Mouse (Mus musculus) urinary bladder, adult 18-20 months (tissue): ENCODE measurements around the gene Rhot1.
"Not testable (repeated sequence)": the region's sequence is repeated elsewhere in the genome, so short reads cannot be mapped to it uniquely, and the experiment has no call there.

Experiments
- DNase-seq, 2 experiments: peaks; one replicate each; pipeline ENCODE4 v3.0.0; 2022; ENCODE audit warnings: low spot score in 2 of 2, mixed read lengths in 2 of 2

The Rhot1 gene

DNA sequence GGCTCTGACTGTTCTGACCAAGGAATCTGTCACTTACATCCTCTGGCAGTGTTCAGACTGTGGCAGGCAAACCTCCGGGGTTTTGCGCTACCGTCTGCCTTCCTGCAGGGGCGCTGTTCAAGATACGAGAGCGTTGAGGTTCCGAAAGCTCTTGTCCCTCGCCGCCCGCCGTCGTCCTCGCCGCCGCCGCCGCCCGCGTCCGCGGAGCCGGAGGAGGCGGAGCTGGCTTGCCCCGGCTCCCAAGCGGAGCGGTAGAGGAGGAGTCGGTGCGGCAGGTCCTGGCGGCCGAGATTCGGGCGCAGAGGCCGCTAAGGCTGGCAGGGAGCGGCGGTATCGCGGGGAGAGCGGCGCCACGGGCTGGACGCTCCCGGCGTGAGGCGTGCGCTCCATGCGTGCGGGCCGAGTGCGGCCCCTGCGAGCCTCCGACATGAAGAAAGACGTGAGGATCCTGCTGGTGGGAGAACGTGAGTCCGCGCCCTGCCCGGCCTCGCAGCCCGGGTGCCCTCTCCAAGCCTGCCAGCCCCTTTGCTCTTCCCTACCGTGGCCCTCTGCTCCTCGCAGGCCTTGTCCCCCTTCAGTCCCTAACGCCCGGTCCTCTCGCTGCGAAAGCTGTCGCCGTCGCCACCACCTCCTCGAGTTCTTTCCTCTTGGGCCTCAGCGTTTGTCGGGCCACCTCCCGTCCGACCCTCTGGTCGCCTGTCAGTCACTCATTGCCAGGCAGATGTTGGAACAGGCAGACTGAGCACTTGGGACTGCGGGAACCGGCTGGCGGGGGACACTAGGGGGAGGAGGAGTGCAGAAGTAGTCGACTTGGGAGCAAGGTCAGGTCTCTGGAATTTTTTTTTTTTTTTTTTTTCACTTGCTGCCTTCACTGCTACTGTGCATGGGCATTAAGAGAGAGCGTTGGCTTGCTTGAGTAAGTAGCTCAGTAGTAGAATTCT, at the start of gene Rhot1:
Gene Rhot1 (plus strand): TSS at position 160 of the 941 bp plus-strand sequence.
- peak; percentile 92 to 95 for DNase-seq

DNA sequence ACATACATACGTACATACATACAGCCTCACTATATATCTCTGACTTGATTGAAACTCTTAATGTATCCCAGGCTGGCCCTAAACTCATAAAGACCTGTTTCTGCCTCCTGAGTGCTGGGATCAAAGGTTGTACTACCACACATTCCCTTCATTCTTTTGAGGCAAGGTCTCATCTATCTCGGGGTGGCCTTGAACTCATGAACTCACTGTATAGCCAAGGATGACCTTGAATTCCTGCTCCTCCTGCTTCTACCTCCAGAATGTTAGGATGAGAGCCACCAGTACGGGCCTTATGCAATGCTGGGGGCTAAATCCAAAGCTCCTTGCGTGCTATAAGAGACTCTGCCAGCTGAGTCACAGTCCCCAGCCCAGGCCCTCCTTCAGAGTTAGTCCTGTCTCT, 47.8 kb upstream of the Rhot1 start:
- no peak for DNase-seq

DNA sequence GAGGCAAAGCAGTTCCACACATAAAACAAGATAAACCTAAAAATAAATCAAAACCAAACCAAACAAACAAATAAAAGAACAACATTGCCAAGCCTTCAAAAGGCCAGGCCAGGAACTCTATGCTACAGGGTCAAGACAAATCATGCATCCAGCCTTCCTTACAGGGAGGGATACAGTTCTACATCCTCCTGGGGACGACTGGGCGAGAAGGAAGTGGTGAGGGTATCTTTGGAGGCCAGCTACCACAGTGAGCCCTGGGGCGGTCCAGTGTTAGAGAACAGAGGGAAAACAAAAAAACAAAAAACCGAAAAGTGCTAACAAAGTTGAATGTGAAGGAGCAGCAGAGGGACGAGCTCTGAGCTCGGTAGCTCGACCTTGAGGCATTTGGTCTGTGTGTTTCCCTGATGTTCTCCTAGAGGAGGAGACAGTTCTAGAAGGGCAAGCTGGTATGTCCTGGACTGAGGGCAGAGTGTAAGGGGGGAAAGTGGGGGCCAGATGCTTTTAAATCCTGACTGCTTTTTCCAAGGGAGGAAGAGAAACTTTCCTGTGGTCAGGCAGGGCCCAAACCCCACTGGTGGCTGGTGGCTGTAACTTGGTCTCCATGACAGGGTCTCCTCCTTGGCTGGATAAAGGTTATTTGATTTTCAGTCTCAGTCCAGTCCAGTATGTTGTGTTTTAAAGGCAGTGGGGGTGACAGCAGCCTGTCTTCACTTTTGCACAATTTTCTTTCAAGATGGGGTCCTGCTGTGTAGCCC, 45.3 kb upstream of the Rhot1 start:
- no peak for DNase-seq

DNA sequence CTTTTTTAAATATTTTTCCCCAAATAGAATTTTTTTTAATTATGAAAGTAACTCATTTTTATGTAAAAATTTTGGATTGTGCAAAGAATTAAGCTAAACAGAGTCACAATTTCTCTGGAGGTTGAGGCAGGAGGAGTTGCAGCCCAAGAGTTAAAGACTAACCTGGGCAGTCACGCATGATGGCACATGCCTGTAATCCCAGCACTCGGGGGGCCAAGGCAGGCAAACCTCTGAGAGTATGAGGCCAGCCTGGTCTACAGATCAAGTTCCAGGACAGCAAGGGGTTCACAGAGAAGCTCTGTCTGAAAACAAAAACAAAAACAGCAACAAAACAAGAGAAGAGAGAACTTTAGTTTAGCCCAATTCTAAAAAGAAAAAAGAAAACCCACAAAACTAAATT, 44.6 kb upstream of the Rhot1 start:
- DNase-seq = no peak

DNA sequence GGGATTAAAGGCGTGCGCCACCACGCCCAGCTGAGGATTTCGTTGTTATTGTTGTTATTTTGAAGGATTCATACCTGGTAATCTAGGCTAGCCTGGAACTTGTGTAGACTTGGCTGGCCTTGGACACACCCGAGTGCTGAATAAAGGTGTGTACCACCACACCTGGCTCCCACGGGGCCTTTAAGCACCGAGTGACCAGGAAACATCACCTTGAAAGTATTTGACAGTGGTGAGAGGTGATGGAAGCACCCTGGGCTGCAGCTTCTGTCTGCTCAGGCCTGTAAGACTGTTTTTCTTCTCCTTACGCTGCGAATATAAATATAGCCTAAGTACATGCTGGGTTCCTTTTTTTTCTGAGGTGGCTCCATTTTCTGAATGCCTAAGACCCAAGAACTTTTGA, 40.7 kb upstream of the Rhot1 start:
- DNase-seq = no peak

DNA sequence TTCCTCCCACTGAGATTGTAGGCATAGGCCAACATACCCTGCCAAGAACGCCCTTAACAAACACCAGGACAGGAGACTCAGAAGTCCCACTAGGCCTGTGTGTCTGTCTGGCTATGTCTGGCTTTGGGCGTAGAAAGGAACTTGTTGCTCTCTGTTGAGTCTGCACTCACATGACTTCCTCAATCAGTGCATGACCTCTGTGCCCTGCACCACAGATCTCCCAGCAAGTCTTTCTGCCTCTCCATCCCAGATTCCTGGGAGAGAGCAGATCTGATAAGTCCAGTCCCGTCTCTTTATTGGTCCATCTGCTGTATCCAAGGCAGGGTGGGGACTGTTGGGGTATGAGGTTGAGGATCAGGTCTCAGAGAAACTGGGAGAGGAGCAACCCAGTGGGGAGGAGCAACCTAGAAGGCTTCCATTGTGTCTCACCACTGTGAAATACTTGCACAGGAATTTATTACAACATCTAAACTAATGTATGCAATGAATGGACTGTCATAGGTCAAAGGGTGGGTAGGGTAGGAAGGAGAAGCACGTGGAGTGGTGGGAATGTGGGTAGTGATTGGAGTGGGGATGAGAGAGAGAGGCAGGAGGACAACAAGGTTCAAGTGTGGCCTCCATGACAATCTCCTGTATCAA, 40.1 kb upstream of the Rhot1 start:
- DNase-seq = no peak

DNA sequence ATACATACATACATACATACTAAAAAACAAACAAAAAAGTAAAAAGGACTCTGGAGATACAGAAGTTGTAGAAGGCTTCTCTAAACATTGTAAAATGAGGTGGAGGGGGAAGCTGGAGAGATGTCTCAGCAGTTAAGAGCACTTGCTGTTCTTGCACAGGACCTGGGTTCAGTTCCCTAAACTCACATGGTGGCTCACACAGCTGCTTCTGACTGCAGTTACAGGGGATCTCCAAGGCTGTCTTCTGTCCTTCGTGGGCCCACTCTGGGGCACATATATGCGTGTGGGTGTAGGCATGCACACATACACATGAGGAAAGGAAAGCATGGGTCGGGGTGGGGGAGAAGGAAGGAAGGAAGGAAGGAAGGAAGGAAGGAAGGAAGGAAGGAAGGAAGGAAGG, 39.2 kb upstream of the Rhot1 start:
- no peak for DNase-seq

DNA sequence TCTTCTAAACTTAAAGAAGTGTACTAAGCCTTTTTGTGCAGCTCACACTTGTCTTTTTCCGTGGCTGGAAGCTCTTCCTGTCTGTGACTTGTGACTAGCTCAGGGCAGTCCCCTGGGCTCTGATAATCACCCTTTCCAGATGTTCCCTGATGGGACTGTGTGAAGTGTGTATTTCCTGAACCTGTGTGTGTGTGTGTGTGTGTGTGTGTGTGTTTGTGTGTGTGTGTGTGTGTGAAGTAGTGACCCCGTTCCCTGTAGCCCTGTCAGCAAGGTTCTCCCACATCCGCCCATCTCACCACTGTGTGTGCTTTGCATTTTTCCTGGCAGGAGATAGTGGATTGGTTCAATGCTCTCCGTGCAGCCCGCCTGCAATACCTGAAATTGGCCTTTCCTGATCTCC, 38.5 kb upstream of the Rhot1 start:
- no peak for DNase-seq

DNA sequence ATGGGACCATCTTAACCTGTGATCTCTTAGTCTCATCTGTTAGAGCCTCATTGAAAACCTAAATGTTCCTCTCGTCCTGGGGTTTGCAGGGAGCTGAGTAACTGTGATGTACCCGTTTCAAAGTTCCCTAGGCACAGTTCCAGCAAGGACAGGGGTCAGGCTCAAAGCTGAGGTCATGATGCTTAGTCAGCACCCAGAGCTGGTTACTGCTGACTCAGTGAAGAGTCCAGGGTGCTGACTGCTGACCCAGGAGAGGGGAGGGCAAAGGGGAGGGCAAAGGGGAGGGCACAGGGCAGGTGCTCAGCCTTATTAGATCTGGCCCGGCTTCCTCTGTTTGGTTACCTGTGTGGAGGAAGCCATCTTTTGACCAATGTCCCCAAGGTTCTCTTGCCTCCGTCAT, 36.9 kb upstream of the Rhot1 start:
- no peak for DNase-seq

DNA sequence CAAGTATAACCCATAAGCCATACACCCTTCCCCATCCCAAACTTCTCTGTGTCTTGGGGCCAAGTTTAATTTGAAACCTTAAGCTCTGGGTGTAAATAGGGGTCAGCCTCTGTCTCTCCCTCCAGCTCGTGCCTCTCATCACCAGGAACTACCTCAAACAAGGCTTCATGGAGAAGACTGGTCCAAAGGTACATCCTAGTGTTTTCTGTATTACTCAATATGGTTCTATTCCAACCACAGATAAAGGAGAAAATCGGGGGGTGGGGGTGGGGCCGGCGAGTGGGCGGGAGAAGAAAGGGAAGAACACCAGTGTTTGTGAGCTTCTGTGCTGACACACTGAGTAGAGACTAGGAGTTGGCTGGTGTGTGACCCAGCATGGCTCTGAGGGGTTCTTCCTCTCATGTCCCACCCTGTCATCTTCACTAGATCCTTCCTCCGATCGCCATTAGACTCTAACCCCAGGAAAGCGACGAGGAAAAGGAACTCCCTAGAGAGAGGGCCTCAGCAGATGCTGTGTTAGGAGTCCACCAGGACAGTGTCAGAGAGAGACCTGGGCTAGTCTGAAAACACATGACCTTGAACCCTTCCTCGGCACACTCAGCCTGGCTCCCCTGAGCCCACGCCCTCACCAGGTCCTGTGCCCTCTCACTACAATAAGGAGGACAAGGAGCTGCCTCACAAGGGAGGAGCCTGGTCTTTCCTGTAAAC, 34.7 kb upstream of the Rhot1 start:
- no peak for DNase-seq

DNA sequence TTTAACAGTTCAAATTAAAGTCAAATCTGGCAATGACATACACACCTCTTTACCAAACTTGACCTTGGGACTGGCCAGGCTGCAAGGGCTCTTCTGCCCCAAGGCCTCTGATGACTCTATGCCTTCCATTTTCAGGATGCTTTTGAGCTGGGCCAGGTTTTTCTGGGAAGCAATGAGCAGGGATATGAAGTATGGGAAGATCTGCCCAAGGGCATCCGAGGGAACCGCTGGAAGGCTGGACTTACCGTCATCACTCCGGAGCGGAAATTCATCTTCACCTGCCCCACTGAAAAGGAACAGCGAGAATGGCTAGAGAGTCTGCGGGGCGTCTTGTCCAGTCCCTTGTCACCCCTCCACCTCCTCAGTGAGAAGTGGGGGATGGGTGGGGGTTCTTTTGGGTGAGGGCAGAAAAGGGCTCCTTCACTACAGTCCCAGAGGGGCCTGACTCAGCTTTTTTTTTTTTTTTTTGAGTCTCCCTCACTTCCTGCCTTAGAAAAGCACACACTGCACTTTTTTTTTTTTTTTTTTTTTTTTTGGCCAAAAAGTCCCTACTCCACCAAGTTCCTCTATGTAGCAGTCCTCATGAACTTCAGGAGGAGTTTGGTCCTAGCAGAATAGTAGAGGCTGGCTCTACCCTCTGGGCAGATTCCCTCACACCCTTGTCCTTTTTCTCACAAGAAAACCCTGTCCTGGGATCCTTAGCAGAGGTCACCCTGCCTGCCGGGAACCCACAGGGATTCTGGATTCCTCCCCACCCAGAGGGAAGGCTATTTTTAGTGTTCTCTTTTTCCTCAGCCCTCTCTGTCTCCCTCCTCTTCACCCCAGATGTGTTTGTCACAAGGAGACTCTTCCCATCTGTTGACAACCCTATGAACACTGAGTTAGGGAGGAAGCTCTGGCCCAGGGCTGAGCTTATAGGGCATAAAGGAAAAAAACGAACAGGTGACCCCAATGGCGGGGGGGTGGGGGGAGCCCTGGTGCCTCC, 31.6 kb upstream of the Rhot1 start:
- DNase-seq = no peak

DNA sequence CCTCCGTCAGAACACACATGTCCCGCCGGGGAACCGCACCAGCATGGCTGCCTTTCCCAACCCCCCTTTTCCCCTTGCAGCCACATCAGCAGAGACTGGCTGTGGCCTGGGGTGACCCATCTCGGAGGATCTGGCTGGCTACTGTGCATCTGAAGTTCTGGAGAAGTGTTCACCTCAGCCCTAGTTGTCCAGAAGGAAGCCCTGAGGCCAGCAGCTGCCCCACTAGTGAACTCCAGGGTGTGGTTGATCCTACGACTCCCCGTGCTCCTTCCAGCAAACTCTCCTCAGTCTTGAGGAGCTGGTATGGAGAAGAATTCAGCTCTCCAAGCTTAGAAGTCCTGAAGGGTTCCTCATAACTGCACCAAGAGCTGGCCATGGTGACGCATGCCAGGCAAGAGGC, 30.5 kb upstream of the Rhot1 start:
- DNase-seq = no peak

DNA sequence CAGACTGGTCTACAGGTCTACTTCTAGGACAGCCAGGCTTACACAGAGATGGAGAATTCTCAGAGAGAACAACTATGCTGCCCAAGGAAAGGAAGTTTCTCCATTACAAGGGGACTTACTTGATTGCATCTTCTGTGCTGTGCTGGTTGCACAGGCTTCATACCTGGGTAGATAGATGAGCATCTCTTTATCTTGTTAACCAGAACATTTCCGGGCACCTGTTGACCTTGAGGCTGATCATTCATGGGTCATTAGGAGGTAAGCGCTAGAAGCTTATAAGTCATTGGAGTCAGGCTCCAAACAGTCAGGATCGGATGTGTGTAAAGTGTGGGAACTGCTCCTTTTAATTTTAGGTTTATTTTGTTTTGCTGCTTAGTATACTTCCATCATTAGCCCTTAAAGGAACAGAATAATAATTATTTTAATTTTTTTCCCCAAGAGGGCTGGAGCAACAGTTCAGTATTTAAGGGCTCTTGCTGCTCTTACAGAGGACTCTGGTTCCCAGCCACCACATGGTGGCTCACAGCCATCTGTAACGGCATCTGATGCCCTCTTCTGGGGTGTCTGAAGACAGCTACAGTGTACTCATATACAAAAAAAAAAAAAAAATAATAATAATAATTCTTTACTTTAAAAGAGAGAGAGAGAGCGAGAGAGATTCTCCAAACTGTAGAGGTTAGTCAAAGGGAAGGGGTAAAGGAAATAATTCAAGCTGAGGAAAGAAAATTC, 27.6 kb upstream of the Rhot1 start:
- DNase-seq = no peak

DNA sequence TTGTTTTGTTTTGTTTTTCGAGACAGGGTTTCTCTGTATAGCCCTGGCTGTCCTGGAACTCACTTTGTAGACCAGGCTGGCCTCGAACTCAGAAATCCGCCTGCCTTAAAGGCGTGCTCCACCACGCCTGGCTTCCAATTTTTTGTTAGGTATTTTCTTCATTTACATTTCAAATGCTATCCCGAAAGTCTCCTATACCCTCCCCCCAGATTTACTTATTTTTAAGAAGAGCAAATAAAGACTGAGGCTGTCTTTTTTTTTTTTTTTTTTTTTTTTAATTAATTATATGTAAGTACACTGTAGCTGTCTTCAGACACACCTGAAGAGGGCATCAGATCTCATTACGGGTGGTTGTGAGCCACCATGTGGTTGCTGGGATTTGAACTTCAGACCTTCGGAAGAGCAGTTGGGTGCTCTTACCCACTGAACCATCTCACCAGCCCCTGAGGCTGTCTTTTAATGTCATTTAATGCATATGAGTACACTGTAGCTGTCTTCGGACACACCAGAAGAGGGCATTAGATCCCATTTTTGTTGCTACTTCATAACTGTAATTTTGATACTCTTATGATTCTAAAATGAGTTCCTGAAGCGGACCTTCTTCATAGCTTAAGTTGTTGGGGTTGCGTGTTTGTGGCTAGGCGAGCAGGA, 25.6 kb upstream of the Rhot1 start:
- not testable (repeated sequence) for DNase-seq

DNA sequence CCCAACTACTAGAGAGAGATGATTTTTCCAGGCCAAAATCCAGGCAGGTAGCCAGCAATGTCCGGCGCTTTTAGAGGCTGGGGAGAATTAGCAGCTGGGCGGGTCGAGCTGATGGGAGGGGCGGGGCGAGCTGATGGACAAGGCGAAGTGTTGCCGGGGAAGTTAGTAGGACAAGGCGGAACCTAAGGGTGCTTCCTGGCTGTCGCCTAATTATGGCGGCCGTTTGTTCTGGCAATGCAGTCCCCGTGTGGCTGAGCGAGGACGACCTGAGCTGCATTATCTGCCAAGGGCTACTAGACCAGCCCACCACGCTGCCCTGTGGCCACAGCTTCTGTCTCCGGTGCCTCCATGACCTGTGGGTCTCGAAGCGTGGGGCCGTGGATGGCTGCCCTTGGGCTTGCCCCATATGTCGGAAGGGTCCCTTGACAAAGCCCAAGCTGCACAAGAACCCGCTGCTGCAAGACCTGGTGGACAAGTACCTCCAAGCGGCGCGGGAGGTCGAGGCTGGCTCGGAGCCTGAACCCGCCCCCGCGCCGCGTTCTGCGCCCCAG, 25.0 kb upstream of the Rhot1 start, which contains the start of gene Rnf135:
Gene Rnf135 (plus strand): TSS at position 147 of the 551 bp plus-strand sequence.
- DNase-seq = peak; percentile 88 to 90

DNA sequence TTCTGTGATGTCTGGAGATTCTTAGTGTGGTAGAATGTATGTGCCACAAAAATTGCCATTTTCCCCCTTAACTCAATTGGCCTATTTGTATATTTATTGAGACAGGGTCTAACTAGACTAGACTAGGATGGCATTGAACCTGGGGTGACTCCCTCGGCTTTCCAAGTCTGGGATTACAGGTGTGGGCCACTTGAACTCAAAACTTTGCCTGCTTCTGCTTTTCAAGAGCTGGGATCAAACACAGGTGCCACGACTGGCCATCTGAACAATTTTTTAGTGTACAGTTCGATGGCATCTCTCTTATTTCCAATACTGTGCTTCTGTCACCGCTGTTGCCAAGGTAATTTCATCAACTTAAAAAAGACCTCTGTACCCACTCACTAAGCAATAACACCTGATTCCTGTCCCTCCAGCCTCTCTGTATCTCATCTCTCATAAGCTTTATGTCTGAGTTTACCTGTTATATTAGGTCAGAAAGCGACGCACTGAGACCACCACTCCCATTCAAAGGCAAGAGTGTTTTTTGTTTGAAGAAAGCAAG, 24.2 kb upstream of the Rhot1 start:
- DNase-seq = no peak

DNA sequence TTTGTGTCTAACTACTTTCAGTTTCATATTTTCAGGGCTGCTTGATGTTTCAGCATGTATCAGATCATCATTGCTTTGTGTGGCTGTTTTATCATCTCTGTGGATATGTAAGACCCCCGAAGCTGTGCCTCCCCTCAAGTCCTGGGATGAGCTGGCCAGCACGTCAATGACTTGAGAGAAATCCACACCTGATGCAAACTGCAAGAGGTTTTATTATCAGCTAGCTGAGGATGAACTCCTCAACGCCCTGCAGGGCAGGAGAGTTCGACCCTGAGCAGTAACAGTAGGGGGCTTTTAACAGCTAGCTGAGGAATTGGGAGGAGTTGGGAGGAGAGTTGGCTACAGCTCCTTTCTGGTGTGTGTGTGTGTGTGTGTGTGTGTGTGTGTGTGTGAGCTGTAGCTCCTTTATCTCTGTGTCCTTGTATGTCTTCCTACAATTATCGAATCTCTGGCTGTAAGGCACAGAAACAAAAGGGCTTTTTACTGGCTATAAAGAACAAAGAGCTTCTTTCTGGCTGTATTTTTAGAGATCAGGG, 23.3 kb upstream of the Rhot1 start:
- not testable (repeated sequence) for DNase-seq

DNA sequence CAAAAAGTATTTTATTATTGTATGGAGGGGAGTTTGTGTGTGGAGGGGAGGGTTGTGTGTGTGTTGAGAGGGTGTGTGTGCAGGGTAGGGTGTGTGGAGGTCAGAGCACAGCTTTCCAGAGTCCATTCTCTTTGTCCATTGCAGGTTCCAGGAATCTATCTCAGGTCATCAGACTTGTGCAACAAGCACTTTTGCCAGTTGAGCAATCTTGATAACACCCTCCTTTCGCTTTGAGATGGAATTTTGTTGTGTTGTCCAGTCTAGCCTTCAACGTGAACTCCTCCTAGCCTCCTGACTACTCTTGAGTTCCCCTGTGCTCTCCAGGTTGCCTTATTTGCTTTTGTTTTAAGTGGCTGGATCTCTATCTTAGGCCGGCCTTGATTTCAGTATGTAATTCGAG, 18.5 kb upstream of the Rhot1 start:
- DNase-seq = no peak
